Mouse (Mus musculus): Measurements from ENCODE around the gene Susd1. TPM values are rescaled to one million over a fixed set of nuclear protein-coding genes. Genes with fewer than 3 reads are reported as not detected.

The Susd1 gene
- polyA plus RNA-seq, 1 experiment: 1.6 TPM

GRCm38 (mm10) chr4:59336439-59336809 is 102.0 kb downstream of the Susd1 start:
- Histone ChIP-seq H3K4me3 (ENCODE audit: low read depth, low read length) (no peak overlapping the region), H3K36me3 (ENCODE audit: control insufficient read depth, insufficient read depth, low read length) (no peaks in the 10 kb centered on the region), H3K27me3 (ENCODE audit: control insufficient read depth, insufficient read depth, low read length) (no peaks in the 10 kb centered on the region), H3K4me1 (ENCODE audit: control insufficient read depth, insufficient read depth, insufficient read length, low read length) (peaks cover 13% of the 10 kb centered on the region), H3K27ac (ENCODE audit: insufficient read depth, low read depth, low read length) (0 out of 2 replicates have a peak overlapping the region, but pooled peaks have one; percentile 7)
- TF ChIP-seq POLR2A (IDR thresholded peaks at IDR 0.05; ENCODE audit: low read depth, low read length) (no peak), CTCF (IDR thresholded peaks at IDR 0.05; ENCODE audit: extremely low read depth, insufficient read length, insufficient replicate concordance, low read depth, low read length) (no peak)
- whole genome bisulfite sequencing: 91% methylated on average over 7 of the region's 7 CpGs

- TF ChIP-seq POLR2A (IDR thresholded peaks at IDR 0.05; ENCODE audit: low read depth, low read length): no peak
- WGBS: 68% methylated on average over 9 of the region's 9 CpGs
- Histone ChIP-seq H3K27me3 (ENCODE audit: control insufficient read depth, insufficient read depth, low read length) (no peaks in the 10 kb centered on the region), H3K27ac (ENCODE audit: insufficient read depth, low read depth, low read length) (0 out of 2 replicates have a peak overlapping the region, but pooled peaks have one; percentile 7), H3K4me3 (ENCODE audit: low read depth, low read length) (no peak overlapping the region), H3K4me1 (ENCODE audit: control insufficient read depth, insufficient read depth, insufficient read length, low read length) (peaks cover 19% of the 10 kb centered on the region), H3K36me3 (ENCODE audit: control insufficient read depth, insufficient read depth, low read length) (no peaks in the 10 kb centered on the region)
These were observed 102.6 kb downstream of the Susd1 start for GRCm38 (mm10) chr4:59335616-59336438.

- H3K36me3 ChIP-seq (ENCODE audit: control insufficient read depth, insufficient read depth, low read length): no peaks in the 10 kb centered on the region
- H3K27me3 ChIP-seq (ENCODE audit: control insufficient read depth, insufficient read depth, low read length): no peaks in the 10 kb centered on the region
- H3K27ac ChIP-seq (ENCODE audit: insufficient read depth, low read depth, low read length): no peak overlapping the region; the same call in 1 of the 2 replicates
- no peak for TF ChIP-seq CTCF (IDR thresholded peaks at IDR 0.05; ENCODE audit: extremely low read depth, insufficient read length, insufficient replicate concordance, low read depth, low read length)
- no peak for TF ChIP-seq POLR2A (IDR thresholded peaks at IDR 0.05; ENCODE audit: low read depth, low read length)
- H3K4me3 ChIP-seq (ENCODE audit: low read depth, low read length): no peak overlapping the region
- WGBS: 94% methylated on average over 7 of the region's 7 CpGs
- H3K4me1 ChIP-seq (ENCODE audit: control insufficient read depth, insufficient read depth, insufficient read length, low read length): peaks cover 23% of the 10 kb centered on the region
These were observed 103.3 kb downstream of the Susd1 start for GRCm38 (mm10) chr4:59335101-59335500.

- Histone ChIP-seq H3K4me3 (ENCODE audit: low read depth, low read length) (no peak overlapping the region), H3K36me3 (ENCODE audit: control insufficient read depth, insufficient read depth, low read length) (no peaks in the 10 kb centered on the region), H3K4me1 (ENCODE audit: control insufficient read depth, insufficient read depth, insufficient read length, low read length) (peaks cover 23% of the 10 kb centered on the region), H3K27ac (ENCODE audit: insufficient read depth, low read depth, low read length) (no peak overlapping the region), H3K27me3 (ENCODE audit: control insufficient read depth, insufficient read depth, low read length) (no peaks in the 10 kb centered on the region)
- TF ChIP-seq CTCF (IDR thresholded peaks at IDR 0.05; ENCODE audit: extremely low read depth, insufficient read length, insufficient replicate concordance, low read depth, low read length) (no peak), POLR2A (IDR thresholded peaks at IDR 0.05; ENCODE audit: low read depth, low read length) (no peak)
- 86% methylated on average over 4 of the region's 4 CpGs for WGBS
These were observed 104.2 kb downstream of the Susd1 start for GRCm38 (mm10) chr4:59334236-59334635.

GRCm38 (mm10) chr4:59333424-59333895 is 105.0 kb downstream of the Susd1 start:
- TF ChIP-seq POLR2A (IDR thresholded peaks at IDR 0.05; ENCODE audit: low read depth, low read length) (no peak), CTCF (IDR thresholded peaks at IDR 0.05; ENCODE audit: extremely low read depth, insufficient read length, insufficient replicate concordance, low read depth, low read length) (no peak)
- Histone ChIP-seq H3K36me3 (ENCODE audit: control insufficient read depth, insufficient read depth, low read length) (no peaks in the 10 kb centered on the region), H3K27ac (ENCODE audit: insufficient read depth, low read depth, low read length) (no peak overlapping the region), H3K4me3 (ENCODE audit: low read depth, low read length) (no peak overlapping the region), H3K27me3 (ENCODE audit: control insufficient read depth, insufficient read depth, low read length) (no peaks in the 10 kb centered on the region), H3K4me1 (ENCODE audit: control insufficient read depth, insufficient read depth, insufficient read length, low read length) (peaks cover 23% of the 10 kb centered on the region)
- 94% methylated on average over 14 of the region's 14 CpGs for WGBS

- no peak for TF ChIP-seq CTCF (IDR thresholded peaks at IDR 0.05; ENCODE audit: extremely low read depth, insufficient read length, insufficient replicate concordance, low read depth, low read length)
- TF ChIP-seq POLR2A (IDR thresholded peaks at IDR 0.05; ENCODE audit: low read depth, low read length): no peak
- 95% methylated on average over 9 of the region's 9 CpGs for WGBS
- Histone ChIP-seq H3K27me3 (ENCODE audit: control insufficient read depth, insufficient read depth, low read length) (no peaks in the 10 kb centered on the region), H3K27ac (ENCODE audit: insufficient read depth, low read depth, low read length) (peak overlapping the region; percentile 100), H3K4me1 (ENCODE audit: control insufficient read depth, insufficient read depth, insufficient read length, low read length) (peaks cover 23% of the 10 kb centered on the region), H3K4me3 (ENCODE audit: low read depth, low read length) (no peak overlapping the region), H3K36me3 (ENCODE audit: control insufficient read depth, insufficient read depth, low read length) (no peaks in the 10 kb centered on the region)
These were observed 105.6 kb downstream of the Susd1 start for GRCm38 (mm10) chr4:59332691-59333423.

GRCm38 (mm10) chr4:59332089-59332488 is 106.3 kb downstream of the Susd1 start:
- Histone ChIP-seq H3K4me1 (ENCODE audit: control insufficient read depth, insufficient read depth, insufficient read length, low read length) (peaks cover 23% of the 10 kb centered on the region), H3K36me3 (ENCODE audit: control insufficient read depth, insufficient read depth, low read length) (no peaks in the 10 kb centered on the region), H3K27ac (ENCODE audit: insufficient read depth, low read depth, low read length) (peak overlapping the region; percentile 100), H3K4me3 (ENCODE audit: low read depth, low read length) (no peak overlapping the region), H3K27me3 (ENCODE audit: control insufficient read depth, insufficient read depth, low read length) (no peaks in the 10 kb centered on the region)
- TF ChIP-seq CTCF (IDR thresholded peaks at IDR 0.05; ENCODE audit: extremely low read depth, insufficient read length, insufficient replicate concordance, low read depth, low read length): no peak
- TF ChIP-seq POLR2A (IDR thresholded peaks at IDR 0.05; ENCODE audit: low read depth, low read length): no peak
- 33% methylated on average over 5 of the region's 5 CpGs for WGBS

All from small intestine, adult 2 months (tissue).